Mouse (Mus musculus): Measurements from ENCODE around the gene Fndc3c1.

Gene Fndc3c1

DNA sequence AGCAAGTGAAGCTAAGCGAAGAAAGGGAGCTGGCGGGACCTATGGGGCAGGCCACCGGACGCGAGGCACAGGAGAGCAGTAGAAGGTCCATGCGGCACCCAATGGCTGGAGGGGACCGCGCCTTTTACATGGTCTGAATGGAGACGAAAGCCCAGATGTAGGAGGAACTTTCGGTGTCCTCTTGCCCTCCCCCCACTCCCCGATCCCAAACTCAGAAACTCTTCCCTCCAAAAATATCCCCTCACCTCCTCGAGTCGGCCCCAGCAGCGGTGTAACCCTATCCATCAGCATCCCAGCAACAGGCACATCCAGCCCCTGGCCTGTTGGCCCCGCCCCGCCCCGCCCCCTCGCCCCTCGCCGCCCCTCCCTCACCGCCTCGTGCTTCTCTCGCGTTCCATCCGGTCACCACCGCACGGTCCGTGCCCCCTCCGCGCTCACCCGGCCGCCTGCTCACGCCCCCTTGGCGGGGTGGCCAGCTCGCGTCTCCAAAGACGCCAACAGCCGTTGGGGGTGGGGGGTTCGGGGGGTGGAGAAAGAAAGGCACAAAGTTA is at the start of gene Fndc3c1:
Fndc3c1 (minus strand) TSS at position 301 of the 551 bp plus-strand sequence.
- in situ Hi-C loops (cut with MseI, MboI): loop anchor here in 1 of 2 experiments (10.0 kb wide), 1 partner anchor 280 kb away; no protein-coding TSS in a partner anchor

GRCm38 (mm10) chrX:106486451-106486850 is 1.2 kb upstream of the Fndc3c1 start:
- in situ Hi-C loops (cut with MseI, MboI): loop anchor here in 1 of 2 experiments (10.0 kb wide), 1 partner anchor 278 kb away; no protein-coding TSS in a partner anchor

GRCm38 (mm10) chrX:106485671-106486070 is 470 bp upstream of the Fndc3c1 start:
- in situ Hi-C loops (cut with MseI, MboI): loop anchor here in 1 of 2 experiments (10.0 kb wide), 1 partner anchor 279 kb away; no protein-coding TSS in a partner anchor

DNA sequence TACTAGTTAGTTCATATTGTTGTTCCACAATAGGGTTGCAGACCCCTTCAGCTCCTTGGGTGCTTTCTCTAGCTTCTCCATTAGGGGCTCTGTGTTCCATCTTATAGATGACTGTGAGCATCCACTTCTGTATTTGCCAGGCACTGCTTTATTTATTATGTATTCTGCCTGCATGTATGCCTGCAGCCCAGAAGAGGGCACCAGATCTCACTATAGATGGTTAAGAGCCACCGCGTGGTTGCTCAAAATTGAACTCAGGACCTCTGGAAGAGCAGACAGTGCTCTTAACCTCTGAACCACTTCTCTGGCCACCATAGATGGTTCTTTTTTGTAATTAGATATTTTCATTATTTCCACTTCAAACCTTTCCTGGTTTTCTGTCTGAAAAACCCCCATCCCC is 5.3 kb downstream of the Fndc3c1 start:
- in situ Hi-C loops (cut with MseI, MboI): loop anchor here (5.0 to 10.0 kb wide), 2 partner anchors 285 to 287 kb away; no protein-coding TSS in a partner anchor

DNA sequence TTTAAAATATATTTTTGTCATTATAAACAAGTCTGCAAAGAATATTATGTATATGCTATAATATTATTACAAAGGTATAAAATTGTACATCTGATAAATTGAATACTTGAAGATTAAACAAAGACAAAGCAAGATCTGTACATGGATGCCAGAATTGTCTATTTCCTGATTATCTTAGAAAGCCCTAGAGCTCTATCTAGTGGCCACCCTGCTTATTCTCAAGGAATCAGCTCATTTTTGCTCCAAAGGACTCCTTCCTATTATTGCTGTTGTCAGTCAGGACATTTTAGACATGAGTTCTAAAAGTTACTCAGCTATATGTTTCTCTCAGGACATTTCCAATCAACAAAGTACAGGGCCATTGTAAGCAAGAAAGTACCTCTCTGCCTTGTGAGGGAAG is 99.9 kb downstream of the Fndc3c1 start:
- in situ Hi-C loops (cut with MseI, MboI): no loop called here

GRCm38 (mm10) chrX:106380608-106381007 is 104.6 kb downstream of the Fndc3c1 start:
- in situ Hi-C loops (cut with MseI, MboI): no loop called here

Measured in mouse trophoblast stem cell (cell line).